Mouse (Mus musculus): Measurements from ENCODE around the gene Gipr.

GRCm38 (mm10) chr7:19169506-19169905 lies 3.6 kb upstream of the Gipr start:
- TF ChIP-seq EP300 (IDR thresholded peaks at IDR 0.05; ENCODE audit: low read depth): no peak
- no peak for TF ChIP-seq CTCF (IDR thresholded peaks at IDR 0.05; ENCODE audit: low read depth)
